Mouse (Mus musculus) layer of hippocampus, postnatal 36 days (tissue): ENCODE measurements around the gene Cacna1d. TPM values are rescaled to one million over a fixed set of nuclear protein-coding genes. Genes with fewer than 3 reads are reported as not detected.

Experiments
- DNase-seq, 2 experiments: peaks; one replicate each; pipeline ENCODE4 v3.0.0; 2022
- total RNA-seq, 2 experiments: library from RNA; stranded (reverse); gene quantifications; 2 replicates each; pipeline ENCODE4 v1.2.3; 2021

Gene Cacna1d
- total RNA-seq, 2 experiments from 2014 or later: 41.8 to 60.0 TPM

DNA sequence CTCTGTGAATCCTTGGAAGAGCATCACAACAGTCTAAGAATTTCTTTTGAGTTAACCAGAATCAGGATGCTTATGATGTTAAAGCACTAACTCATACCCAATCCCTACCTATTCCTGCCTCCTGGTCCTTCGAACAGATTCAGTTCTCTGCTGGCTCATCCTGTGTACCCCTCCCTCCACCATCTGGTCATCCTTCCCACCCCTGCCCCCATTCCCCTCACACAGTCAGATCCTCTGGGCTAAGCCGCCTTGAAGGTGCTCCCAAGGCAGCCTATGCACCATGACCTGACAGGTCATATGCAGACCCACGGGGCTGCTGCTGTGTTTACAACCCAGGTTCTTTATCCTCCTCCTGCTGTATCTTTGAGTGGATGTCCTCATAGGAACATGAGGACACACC lies 292.4 kb downstream of the Cacna1d start:
- no peak for DNase-seq

- DNase-seq: no peak
Observed at GRCm38 (mm10) chr14:30198116-30198515, 293.1 kb downstream of the Cacna1d start.

GRCm38 (mm10) chr14:30196959-30197358 lies 294.3 kb downstream of the Cacna1d start:
- no peak for DNase-seq

- no peak for DNase-seq
Observed at GRCm38 (mm10) chr14:30196235-30196634, 295.0 kb downstream of the Cacna1d start.

DNA sequence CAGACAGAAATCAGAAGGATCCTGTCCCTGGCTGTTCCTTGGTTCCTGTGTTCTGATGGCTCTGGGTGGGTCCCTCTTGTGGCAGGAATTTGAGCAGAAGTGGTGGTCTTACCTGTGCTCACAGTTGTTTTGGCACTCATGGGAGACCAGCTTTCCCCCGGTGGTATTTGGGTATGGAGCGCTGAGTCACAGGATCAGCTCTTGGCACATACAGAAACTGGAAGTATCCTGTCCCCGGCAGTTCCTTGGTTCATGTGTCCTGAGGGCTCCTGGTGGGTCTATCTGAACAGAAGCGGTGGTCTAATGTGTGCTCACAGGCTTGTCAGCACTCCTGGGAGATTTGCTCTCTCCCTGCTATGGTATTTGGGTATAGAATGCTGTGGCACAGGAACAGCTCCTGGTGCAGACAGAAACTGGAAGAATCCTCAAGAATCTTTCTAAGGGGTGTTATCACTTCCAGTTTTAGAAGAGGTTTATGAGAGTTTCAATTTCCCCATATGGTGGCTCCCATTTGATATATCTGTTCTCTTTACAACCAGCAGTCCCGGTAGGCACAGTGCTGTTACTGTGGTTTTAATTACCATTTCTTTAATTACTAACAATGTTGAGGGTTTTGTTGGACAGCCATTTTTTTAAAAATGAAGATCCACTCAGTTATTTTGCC lies 300.8 kb downstream of the Cacna1d start:
- DNase-seq: no peak

DNA sequence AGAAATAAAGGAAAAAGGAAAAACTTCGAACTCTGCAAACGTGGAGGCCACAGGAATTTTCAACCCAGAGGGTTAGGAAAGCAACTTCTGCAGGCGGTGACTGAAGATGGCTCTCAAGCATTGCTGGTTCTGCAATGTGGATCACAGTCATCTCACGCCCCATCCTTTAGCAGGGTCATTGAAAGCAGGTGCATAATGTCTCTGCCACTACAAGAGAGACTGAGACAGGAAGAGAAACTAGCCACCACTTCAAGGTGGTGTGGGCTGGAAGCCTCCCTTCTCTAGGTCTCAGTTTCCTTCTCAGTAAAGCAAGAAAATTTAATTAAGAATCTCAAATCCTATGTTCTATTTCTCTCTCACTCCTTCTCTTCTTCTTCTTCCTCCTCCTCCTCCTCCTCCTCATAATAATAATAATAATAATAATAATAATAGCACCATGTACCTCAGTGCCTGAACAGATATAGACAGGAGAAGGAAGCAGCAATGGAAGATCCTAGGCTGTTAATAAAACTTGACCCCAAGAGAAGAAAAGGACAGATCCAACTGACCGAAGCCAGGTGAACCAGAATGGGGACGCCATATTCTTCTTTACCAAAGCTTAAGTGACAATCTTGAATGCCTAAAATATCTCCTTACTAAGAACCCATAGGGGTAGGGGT lies 305.5 kb downstream of the Cacna1d start:
- DNase-seq: no peak

- DNase-seq: no peak
Observed at GRCm38 (mm10) chr14:30184445-30185152, 306.7 kb downstream of the Cacna1d start.

DNA sequence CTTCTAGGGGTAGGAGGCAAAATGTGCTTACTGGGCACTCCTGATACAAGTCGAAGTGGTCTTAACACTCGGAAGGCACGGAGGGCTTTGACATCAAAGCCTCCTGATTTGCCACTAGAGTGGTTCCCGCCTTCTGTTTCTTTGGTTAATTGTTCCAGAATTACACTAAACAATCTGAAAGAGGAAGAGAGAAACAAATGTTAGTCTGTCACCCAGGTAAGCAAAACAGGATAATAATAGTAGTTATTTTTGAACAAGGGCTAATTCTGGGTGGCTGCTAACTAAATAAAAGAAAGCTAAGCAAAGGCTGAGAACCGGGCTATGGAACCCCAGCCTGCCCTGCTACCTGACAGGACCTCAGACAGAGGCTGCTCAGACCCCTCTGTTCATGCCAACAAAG lies 307.2 kb downstream of the Cacna1d start:
- no peak for DNase-seq

- no peak for DNase-seq
Observed at GRCm38 (mm10) chr14:30182624-30183524, 308.4 kb downstream of the Cacna1d start.

DNA sequence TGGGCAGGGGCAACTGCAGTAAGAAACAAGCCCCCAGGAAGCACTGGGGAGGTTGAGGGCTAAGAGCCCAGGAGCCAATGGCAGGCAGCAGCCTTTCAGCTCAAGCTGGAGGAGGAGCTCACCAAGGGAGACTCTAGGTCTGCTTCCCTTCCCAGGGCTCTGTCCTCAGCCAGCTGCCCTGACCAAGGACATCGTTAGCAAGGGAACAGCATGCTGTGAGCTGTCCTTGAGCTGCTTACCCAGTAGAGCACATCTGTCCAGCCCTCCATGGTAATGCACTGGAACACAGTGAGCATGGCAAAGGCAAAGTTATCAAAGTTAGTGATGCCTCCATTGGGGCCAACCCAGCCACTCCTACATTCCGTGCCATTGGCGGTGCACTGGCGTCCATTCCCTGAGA lies 312.9 kb downstream of the Cacna1d start:
- no peak for DNase-seq

DNA sequence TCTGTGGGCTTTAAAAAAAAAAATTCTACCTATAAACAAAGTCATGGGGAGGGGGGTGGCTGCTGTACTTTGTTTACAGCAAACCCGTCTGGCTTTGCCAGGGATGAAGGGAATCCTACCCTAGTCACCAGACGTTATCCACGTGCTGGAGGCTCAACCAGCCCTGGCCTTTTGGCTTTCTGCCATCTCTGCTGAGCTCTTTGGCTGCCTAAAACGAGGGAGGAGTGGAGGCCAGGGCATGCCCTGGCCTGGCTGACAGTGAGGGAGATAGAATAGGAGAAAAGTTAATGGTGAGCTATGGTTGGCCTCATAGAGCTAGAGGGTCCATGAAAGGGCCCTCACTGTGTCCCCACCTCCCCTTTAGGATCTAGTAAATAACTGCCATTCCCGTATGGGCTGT lies 313.4 kb downstream of the Cacna1d start:
- DNase-seq: no peak

GRCm38 (mm10) chr14:30175362-30175761 lies 315.9 kb downstream of the Cacna1d start:
- no peak for DNase-seq

DNA sequence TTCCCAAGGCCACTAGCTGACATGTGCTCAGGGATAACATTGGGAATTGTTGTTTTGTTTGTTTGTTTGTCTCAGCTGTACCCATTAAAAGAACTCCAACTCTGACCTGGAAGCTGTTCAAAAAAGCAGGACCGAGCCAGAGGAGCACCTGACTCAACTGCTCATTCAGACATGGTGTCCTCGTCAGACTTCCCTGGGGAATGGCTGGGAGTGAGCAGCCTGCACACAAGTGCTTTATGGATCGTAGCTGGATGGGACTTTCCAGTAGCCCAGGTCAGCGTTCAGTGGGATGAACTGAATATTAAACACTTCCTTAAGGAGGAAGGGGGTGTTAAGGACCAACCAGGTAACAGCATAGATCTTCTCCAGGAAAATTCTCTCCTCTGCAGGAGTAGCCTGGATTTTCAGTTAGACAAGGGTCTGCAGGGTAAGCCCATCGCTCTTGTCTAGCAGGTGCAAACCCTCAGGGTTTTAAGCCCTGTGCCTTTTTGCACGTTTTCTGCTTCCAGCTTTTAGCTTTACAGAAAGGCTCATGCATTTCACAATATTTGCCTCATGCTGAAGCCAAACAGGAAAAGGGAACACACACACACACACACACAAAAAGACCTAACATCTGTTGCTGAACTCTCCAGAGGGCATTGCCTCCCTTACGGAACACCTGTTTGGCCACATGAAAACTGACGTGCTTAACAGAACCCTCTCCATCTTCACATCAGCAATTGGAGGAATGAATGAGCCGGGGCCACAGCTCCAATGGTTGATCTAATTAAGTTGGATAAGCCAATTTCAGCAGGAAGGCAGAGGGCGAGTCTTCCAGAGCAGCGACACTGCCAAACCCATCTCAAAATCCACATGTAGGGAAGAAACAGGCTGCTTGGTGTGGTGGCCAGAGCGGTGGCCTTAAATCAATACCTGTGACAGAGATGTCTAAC lies 318.2 kb downstream of the Cacna1d start:
- no peak for DNase-seq

- no peak for DNase-seq
Observed at GRCm38 (mm10) chr14:30171593-30171992, 319.7 kb downstream of the Cacna1d start.

DNA sequence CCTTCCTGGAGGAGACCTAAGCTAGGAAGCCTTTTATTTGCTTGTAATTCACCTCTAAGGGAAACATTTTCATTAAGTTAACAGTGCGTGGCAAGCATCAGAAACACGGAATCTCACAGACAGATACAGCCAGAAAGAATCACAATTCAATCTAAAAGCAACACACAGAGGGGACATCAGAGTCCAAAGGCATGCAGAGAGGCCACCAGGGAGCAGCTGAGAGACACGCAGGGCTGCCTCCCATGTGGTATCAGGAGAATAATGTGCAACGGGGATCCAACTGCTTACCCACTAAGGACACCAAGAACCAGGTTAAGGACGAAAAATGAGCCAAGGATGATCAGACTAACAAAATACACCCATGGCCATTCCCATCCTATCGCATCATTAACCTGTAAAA lies 320.2 kb downstream of the Cacna1d start:
- DNase-seq: no peak

GRCm38 (mm10) chr14:30169455-30169854 lies 321.8 kb downstream of the Cacna1d start:
- DNase-seq: no peak

- DNase-seq: no peak
Observed at GRCm38 (mm10) chr14:30168902-30169301, 322.4 kb downstream of the Cacna1d start.

DNA sequence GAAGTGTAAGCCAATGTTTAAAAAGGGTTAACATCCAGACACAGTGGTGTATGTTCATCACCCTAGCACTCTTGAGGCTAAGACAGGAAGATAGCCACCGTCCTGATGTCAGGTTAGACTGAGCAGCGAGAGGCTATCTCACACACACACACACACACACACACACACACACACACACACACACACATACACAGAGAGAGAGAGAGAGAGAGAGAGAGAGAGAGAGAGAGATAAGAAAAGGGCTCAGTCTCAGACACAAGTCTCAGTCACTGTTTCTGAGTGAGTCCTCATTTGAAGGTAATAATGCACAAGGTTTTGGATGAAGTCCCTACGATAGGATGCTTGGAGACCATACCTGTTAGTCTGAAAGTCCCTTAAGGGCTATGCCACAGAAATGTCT lies 322.9 kb downstream of the Cacna1d start:
- DNase-seq: no peak

- DNase-seq: no peak
Observed at GRCm38 (mm10) chr14:30167606-30168005, 323.6 kb downstream of the Cacna1d start.

DNA sequence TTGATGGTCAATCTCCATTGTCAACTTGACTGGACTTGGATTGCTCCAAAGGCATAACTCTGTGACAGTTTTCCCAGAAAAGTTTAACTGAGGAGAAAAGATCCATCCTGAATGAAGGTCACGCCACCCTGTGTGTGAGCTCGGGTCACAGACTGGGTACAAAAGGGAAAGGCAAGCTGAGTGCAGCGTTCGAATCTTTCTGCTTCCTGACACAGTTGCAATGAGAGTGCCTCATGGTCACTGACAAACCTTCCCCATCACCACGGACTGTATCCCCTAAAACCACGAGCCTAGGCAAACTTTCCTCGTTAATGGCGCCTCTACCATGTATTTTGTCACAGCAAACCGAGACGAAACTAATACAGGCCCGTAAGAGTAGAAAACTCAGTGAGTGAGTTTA lies 325.2 kb downstream of the Cacna1d start:
- no peak for DNase-seq
